Comparison of ENCODE assay signal across 8 mouse cellular contexts in genomic region chr2:125781006-125781405, GRCm38 (mm10). TPM values are rescaled to one million over a fixed set of nuclear protein-coding genes. Genes with fewer than 3 reads are reported as not detected.
DNase-seq lines count a peak whose midpoint lies in the region; ATAC-seq and TF ChIP-seq lines count a peak whose summit lies in the region.

No protein-coding gene starts in this region.

- no peaks in the 10 kb centered on the region for H3K9me3 ChIP-seq in heart, embryonic 15.5 days (replicated peaks)
- no peaks in the 10 kb centered on the region for H3K9me3 ChIP-seq in forebrain, embryonic 10.5 days
- no peaks in the 10 kb centered on the region for H3K9me3 ChIP-seq in liver, embryonic 14.5 days (ENCODE audit: control insufficient read depth, low read length)

- no peak overlapping the region; the same call in 1 of the 2 replicates for H3K9ac ChIP-seq in heart, embryonic 15.5 days
- H3K9ac ChIP-seq in liver, embryonic 14.5 days (replicated peaks): peak overlapping the region; percentile 86; the same call in 1 of the 2 replicates

- no peak for DNase-seq in heart, adult 8-10 months (ENCODE audit: low spot score)
- DNase-seq in forebrain, embryonic 10.5 days (ENCODE audit: extremely low spot score, low spot score): no peak
- no peak for DNase-seq in liver, embryonic 14.5 days (ENCODE audit: low read depth in 3 of 3, low spot score in 3 of 3)
- no peak for DNase-seq in right cerebral cortex, postnatal 25 days
- no peak for DNase-seq in adrenal gland, postnatal 10 days

- H3K27me3 ChIP-seq in heart, embryonic 15.5 days: no peaks in the 10 kb centered on the region
- no peaks in the 10 kb centered on the region for H3K27me3 ChIP-seq in C2C12 (ENCODE audit: control insufficient read depth, insufficient read depth, insufficient read length)
- no peaks in the 10 kb centered on the region for H3K27me3 ChIP-seq in forebrain, embryonic 10.5 days (ENCODE audit: poor library complexity, severe bottlenecking)
- no peaks in the 10 kb centered on the region for H3K27me3 ChIP-seq in liver, embryonic 14.5 days (ENCODE audit: control insufficient read depth, insufficient read depth, low read length)

- no peak overlapping the region for H3K27ac ChIP-seq in heart, embryonic 15.5 days
- no peak overlapping the region for H3K27ac ChIP-seq in forebrain, embryonic 10.5 days
- no peak overlapping the region for H3K27ac ChIP-seq in liver, embryonic 14.5 days

- WGBS in heart, embryonic 15.5 days: 60% methylated on average over 2 of the region's 2 CpGs
- WGBS in forebrain, embryonic 10.5 days: 87% methylated on average over 2 of the region's 2 CpGs
- whole genome bisulfite sequencing in liver, embryonic 14.5 days (ENCODE audit: insufficient replicate concordance): 69% methylated on average over 2 of the region's 2 CpGs

- H3K4me3 ChIP-seq in heart, embryonic 15.5 days: peak overlapping the region; percentile 100
- H3K4me3 ChIP-seq in C2C12 (ENCODE audit: insufficient read depth, poor library complexity, severe bottlenecking): peak overlapping the region; percentile 75
- H3K4me3 ChIP-seq in forebrain, embryonic 10.5 days: peak overlapping the region; percentile 74; the same call in 1 of the 2 replicates
- H3K4me3 ChIP-seq in liver, embryonic 14.5 days (ENCODE audit: insufficient read depth in 1 of 2, low read depth in 2 of 2, low read length in 2 of 2): no peak overlapping the region

- TF ChIP-seq CTCF in C2C12 (IDR thresholded peaks at IDR 0.05; ENCODE audit: control insufficient read depth, insufficient read depth, insufficient read length): no peak
- TF ChIP-seq CTCF in liver, embryonic 14.5 days (IDR thresholded peaks at IDR 0.05; ENCODE audit: low read depth): no peak

- H3K4me2 ChIP-seq in heart, embryonic 15.5 days: peak overlapping the region; percentile 74
- peak overlapping the region; percentile 87 for H3K4me2 ChIP-seq in liver, embryonic 14.5 days (ENCODE audit: low read depth)

- TF ChIP-seq EP300 in liver, embryonic 14.5 days (IDR thresholded peaks at IDR 0.05; ENCODE audit: low read depth): no peak

- H3K36me3 ChIP-seq in heart, embryonic 15.5 days: no peaks in the 10 kb centered on the region
- peaks cover 9% of the 10 kb centered on the region for H3K36me3 ChIP-seq in C2C12 (ENCODE audit: control insufficient read depth, insufficient read depth)
- H3K36me3 ChIP-seq in forebrain, embryonic 10.5 days (replicated peaks): no peaks in the 10 kb centered on the region
- no peaks in the 10 kb centered on the region for H3K36me3 ChIP-seq in liver, embryonic 14.5 days (replicated peaks; ENCODE audit: control insufficient read depth, insufficient read depth, low read depth)

- no peak overlapping the region for H3ac ChIP-seq in C2C12 (ENCODE audit: control insufficient read depth, insufficient read length, low read depth)

- no peak for ATAC-seq in heart, embryonic 15.5 days (replicated peaks; ENCODE audit: insufficient number of reproducible peaks, insufficient read depth, low FRiP score, low read depth)
- ATAC-seq in liver, embryonic 14.5 days (ENCODE audit: insufficient read depth): no peak
- no peak for ATAC-seq in megakaryocyte progenitor cell, adult 5-6 weeks (replicated peaks; ENCODE audit: poor library complexity)

- peaks cover 17% of the 10 kb centered on the region for H3K4me1 ChIP-seq in heart, embryonic 15.5 days (replicated peaks)
- H3K4me1 ChIP-seq in forebrain, embryonic 10.5 days: peaks cover 24% of the 10 kb centered on the region
- peaks cover 6 to 16% of the 10 kb centered on the region in 2 experiments for H3K4me1 ChIP-seq in liver, embryonic 14.5 days (replicated peaks; ENCODE audit: control insufficient read depth in 2 of 2, insufficient read depth in 2 of 2, low read length in 1 of 2)

- peaks cover 63% of the 10 kb centered on the region for H3K79me2 ChIP-seq in C2C12 (ENCODE audit: control insufficient read depth, insufficient read depth)

- H3K79me3 ChIP-seq in C2C12 (ENCODE audit: low read depth): peaks cover 51% of the 10 kb centered on the region

TF ChIP-seq in C2C12, 6 proteins besides CTCF, POLR2A, EP300 and RAD21:
- no peak for TF ChIP-seq FOSL1 (IDR thresholded peaks at IDR 0.05; ENCODE audit: insufficient read depth, low read length, poor library complexity, severe bottlenecking)
- TF ChIP-seq USF1 (IDR thresholded peaks at IDR 0.05; ENCODE audit: low read depth): no peak
- no peak for TF ChIP-seq CEBPB (IDR thresholded peaks at IDR 0.05; ENCODE audit: low read depth)
- TF ChIP-seq MYOD1 (IDR thresholded peaks at IDR 0.05; ENCODE audit: control insufficient read depth, insufficient read length, low read depth): no peak
- no peak for TF ChIP-seq MAX (IDR thresholded peaks at IDR 0.05)
- no peak for TF ChIP-seq MYOG (IDR thresholded peaks at IDR 0.05; ENCODE audit: control insufficient read depth, extremely low read depth, insufficient read length)

RNA-seq across cellular contexts. Expression of gene Secisbp2l, which starts 1.7 kb away (rescaled TPM):
- polyA plus RNA-seq in heart, embryonic 15.5 days (2015; fragmentation: Nextera tagmentation; extraction: Ambion mirVana): 11.3 and 12.8 TPM in 2 replicates
- total RNA-seq in heart, adult 8-10 months (2022): 10 to 100 TPM; 26.1 to 29.2 (median 27.6) TPM
- polyA plus RNA-seq in C2C12 (2012; fragmentation: generic; extraction: Trizol): 5.7 TPM
- polyA plus RNA-seq in forebrain, embryonic 10.5 days (2016; fragmentation: Nextera tagmentation; extraction: Ambion mirVana): 15.2 TPM in 2 replicates
- 1.7 and 2.5 TPM in 2 replicates for polyA plus RNA-seq in liver, embryonic 14.5 days (2012; rRNA removed)
- polyA plus RNA-seq in liver, embryonic 14.5 days (2014; fragmentation: Nextera tagmentation; extraction: Ambion mirVana): 3.7 and 4.6 TPM in 2 replicates
- total RNA-seq in adrenal gland, postnatal 10 days (2021): 10 to 100 TPM; 45.6 to 52.6 TPM
- total RNA-seq in megakaryocyte progenitor cell, adult 5-6 weeks (2015): 11.6 and 12.4 TPM in 2 replicates
- total RNA-seq in megakaryocyte progenitor cell, adult 5-6 weeks (2017): 12.7 and 16.1 TPM in 2 replicates

RNA-seq across cellular contexts. Expression of gene Shc4, which starts 57.1 kb away (rescaled TPM):
- polyA plus RNA-seq in heart, embryonic 15.5 days (2015; fragmentation: Nextera tagmentation; extraction: Ambion mirVana): 1.0 and 1.5 TPM in 2 replicates
- total RNA-seq in heart, adult 8-10 months (2022): under 1 TPM; 0.82 to 0.97 (median 0.91) TPM
- 0.34 TPM for polyA plus RNA-seq in C2C12 (2012; fragmentation: generic; extraction: Trizol)
- polyA plus RNA-seq in forebrain, embryonic 10.5 days (2016; fragmentation: Nextera tagmentation; extraction: Ambion mirVana): 1.4 TPM in 2 replicates
- 0.52 and 0.60 TPM in 2 replicates for polyA plus RNA-seq in liver, embryonic 14.5 days (2012; rRNA removed)
- polyA plus RNA-seq in liver, embryonic 14.5 days (2014; fragmentation: Nextera tagmentation; extraction: Ambion mirVana): 0.50 and 0.58 TPM in 2 replicates
- total RNA-seq in adrenal gland, postnatal 10 days (2021): 1 to 10 TPM; 2.6 to 3.2 TPM
- total RNA-seq in megakaryocyte progenitor cell, adult 5-6 weeks (2015): 0.52 and 0.64 TPM in 2 replicates
- total RNA-seq in megakaryocyte progenitor cell, adult 5-6 weeks (2017): 0.12 and 0.74 TPM in 2 replicates

Comparison
In these comparisons a context has a peak if more than half of its experiments do, and no peak if none do; other contexts are left out.
1. H3K4me3 ChIP-seq: peak in heart, embryonic 15.5 days (single experiment), C2C12 (single experiment) and forebrain, embryonic 10.5 days (single experiment); none in liver, embryonic 14.5 days (0 of 2).